Mouse (Mus musculus) hindbrain, embryonic 14.5 days (tissue): Measurements from ENCODE around the gene Fam217b. TPM values are rescaled to one million over a fixed set of nuclear protein-coding genes. Genes with fewer than 3 reads are reported as not detected.
A peak's percentile ranks its signal among the peaks of the same experiment; 100 is the strongest.

Source experiments
- ATAC-seq: fragments of 200-750 bp; cut with Nextera tagmentation; 2 replicates; pipeline ENCODE4 v1.8.0; 2017; ENCODE audit warnings: moderate number of reproducible peaks, mild to moderate bottlenecking, moderate TSS enrichment, moderate library complexity; ENCODE audit not compliant: low FRiP score
- DNase-seq: peaks from one replicate; pipeline ENCODE4 v3.0.0-alpha.2; 2015; ENCODE audit warnings: low spot score
- H3K27ac ChIP-seq: fragments of 300-500 bp; sonication (generic); 2 replicates; pipeline ENCODE4 v1.5.1; 2014; ENCODE audit warnings: mild to moderate bottlenecking, moderate library complexity
- H3K27me3 ChIP-seq: fragments of 300-500 bp; sonication (generic); 2 replicates; pipeline ENCODE4 v1.6.1; 2014; ENCODE audit warnings: mild to moderate bottlenecking, low read length, mixed read lengths; ENCODE audit not compliant: control insufficient read depth, insufficient read depth
- H3K36me3 ChIP-seq: fragments of 300-500 bp; sonication (generic); replicated peaks from 2 replicates; pipeline ENCODE4 v1.6.1; 2014; ENCODE audit not compliant: control insufficient read depth, insufficient read depth
- H3K4me1 ChIP-seq: fragments of 300-500 bp; sonication (generic); replicated peaks from 2 replicates; pipeline ENCODE4 v1.6.1; 2014; ENCODE audit warnings: antibody characterized with exemption, low read length, mixed read lengths; ENCODE audit not compliant: control insufficient read depth, insufficient read depth
- H3K4me2 ChIP-seq: fragments of 300-500 bp; sonication (generic); replicated peaks from 2 replicates; pipeline ENCODE4 v1.6.1; 2014; ENCODE audit warnings: mild to moderate bottlenecking, moderate library complexity
- H3K4me3 ChIP-seq: fragments of 300-500 bp; sonication (generic); replicated peaks from 2 replicates; pipeline ENCODE4 v1.5.1; 2014; ENCODE audit warnings: mild to moderate bottlenecking, low read length
- H3K9ac ChIP-seq: fragments of 300-500 bp; sonication (generic); 2 replicates; pipeline ENCODE4 v1.6.1; 2014
- H3K9me3 ChIP-seq: fragments of 300-500 bp; sonication (generic); 2 replicates; pipeline ENCODE4 v1.6.1; 2016; ENCODE audit warnings: low read length; ENCODE audit not compliant: control insufficient read depth
- WGBS: fragments of 180-500 bp; shearing (Covaris S2); extraction: QIAGEN DNeasy Blood & Tissue Kit; methylation state at CpG from one replicate; pipeline ENCODE4 v1.1.7; 2014; 5-methylcytosine and 5-hydroxymethylcytosine counted together
- polyA plus RNA-seq: library from polyadenylated mRNA; unstranded; fragments of >200 nt; fragmentation: Nextera tagmentation; extraction: Ambion mirVana; gene quantifications from 2 replicates; pipeline ENCODE4 v1.2.1, GENCODE M21; 2014

The Fam217b gene
- polyA plus RNA-seq, 1 experiment from 2014 or later: 15.1 TPM

- Histone ChIP-seq H3K9ac (no peak overlapping the region), H3K9me3 (no peaks in the 10 kb centered on the region), H3K4me3 (no peak overlapping the region), H3K36me3 (no peaks in the 10 kb centered on the region), H3K27ac (no peak overlapping the region), H3K4me1 (no peaks in the 10 kb centered on the region), H3K27me3 (no peaks in the 10 kb centered on the region), H3K4me2 (no peak overlapping the region)
- no peak for ATAC-seq
- WGBS: 80% methylated on average over 6 of the region's 6 CpGs
- DNase-seq: no peak
Measured at GRCm38 (mm10) chr2:178429426-178429825, 15.1 kb downstream of the Fam217b start.

GRCm38 (mm10) chr2:178430231-178430630, 15.9 kb downstream of the Fam217b start, which contains the start of gene Cdh26:
Gene Cdh26 (plus strand): TSS chr2:178430531.
- 88% methylated on average over 4 of the region's 4 CpGs for WGBS
- no peaks in the 10 kb centered on the region for H3K36me3 ChIP-seq
- no peak within 1 kb of the TSS for H3K4me3 ChIP-seq
- H3K9ac ChIP-seq: no peak within 1 kb of the TSS
- DNase-seq (no peak), ATAC-seq (no peak)
- no peak within 1 kb of the TSS for H3K4me2 ChIP-seq
- no peaks in the 10 kb centered on the region for H3K27me3 ChIP-seq
- no peaks in the 10 kb centered on the region for H3K9me3 ChIP-seq
- no peaks in the 10 kb centered on the region for H3K4me1 ChIP-seq
- no peak within 1 kb of the TSS for H3K27ac ChIP-seq

GRCm38 (mm10) chr2:178433495-178433894, 19.2 kb downstream of the Fam217b start:
- WGBS: 76% methylated on average over 2 of the region's 2 CpGs
- Histone ChIP-seq H3K9ac (no peak overlapping the region), H3K9me3 (no peaks in the 10 kb centered on the region), H3K4me1 (no peaks in the 10 kb centered on the region), H3K27ac (no peak overlapping the region), H3K36me3 (no peaks in the 10 kb centered on the region), H3K27me3 (no peaks in the 10 kb centered on the region), H3K4me3 (no peak overlapping the region), H3K4me2 (no peak overlapping the region)
- DNase-seq (no peak), ATAC-seq (no peak)

- no peaks in the 10 kb centered on the region for H3K4me1 ChIP-seq
- no peak overlapping the region for H3K9ac ChIP-seq
- H3K9me3 ChIP-seq: no peaks in the 10 kb centered on the region
- H3K4me3 ChIP-seq: no peak overlapping the region
- DNase-seq (no peak), ATAC-seq (no peak)
- WGBS: 92% methylated on average over 2 of the region's 2 CpGs
- no peaks in the 10 kb centered on the region for H3K36me3 ChIP-seq
- H3K27me3 ChIP-seq: no peaks in the 10 kb centered on the region
- H3K27ac ChIP-seq: no peak overlapping the region
- H3K4me2 ChIP-seq: no peak overlapping the region
Measured at GRCm38 (mm10) chr2:178433903-178434302, 19.6 kb downstream of the Fam217b start.

- DNase-seq (no peak), ATAC-seq (no peak)
- Histone ChIP-seq H3K4me2 (no peak overlapping the region), H3K4me3 (no peak overlapping the region), H3K4me1 (no peaks in the 10 kb centered on the region), H3K36me3 (no peaks in the 10 kb centered on the region), H3K27ac (no peak overlapping the region), H3K27me3 (no peaks in the 10 kb centered on the region), H3K9ac (no peak overlapping the region), H3K9me3 (no peaks in the 10 kb centered on the region)
- WGBS: 60% methylated on average over 9 of the region's 9 CpGs
Measured at GRCm38 (mm10) chr2:178437311-178437710, 23.0 kb downstream of the Fam217b start.

- H3K27ac ChIP-seq: no peak overlapping the region
- WGBS: 87% methylated on average over 4 of the region's 4 CpGs
- DNase-seq: no peak
Measured at GRCm38 (mm10) chr2:178449386-178449785, 35.1 kb downstream of the Fam217b start.

GRCm38 (mm10) chr2:178450236-178450635, 35.9 kb downstream of the Fam217b start:
- Histone ChIP-seq H3K4me1 (0 out of 2 replicates have a peak, but pooled peaks cover 3% of the 10 kb centered on the region), H3K36me3 (no peaks in the 10 kb centered on the region), H3K27me3 (no peaks in the 10 kb centered on the region), H3K4me2 (no peak overlapping the region), H3K27ac (no peak overlapping the region), H3K9ac (no peak overlapping the region), H3K4me3 (no peak overlapping the region), H3K9me3 (no peaks in the 10 kb centered on the region)
- no peak for ATAC-seq
- 11% methylated on average over 2 of the region's 2 CpGs for WGBS
- DNase-seq: no peak

More at GRCm38 (mm10) chr2:178449386-178449785, 35.1 kb downstream of the Fam217b start:
- Histone ChIP-seq H3K4me2 (no peak overlapping the region), H3K4me1 (no peaks in the 10 kb centered on the region), H3K27me3 (no peaks in the 10 kb centered on the region), H3K4me3 (no peak overlapping the region), H3K36me3 (no peaks in the 10 kb centered on the region), H3K9ac (no peak overlapping the region), H3K9me3 (no peaks in the 10 kb centered on the region)
- no peak for ATAC-seq

GRCm38 (mm10) chr2:178450961-178451360, 36.6 kb downstream of the Fam217b start:
- Histone ChIP-seq H3K4me3 (no peak overlapping the region), H3K27ac (no peak overlapping the region), H3K4me2 (no peak overlapping the region), H3K9ac (no peak overlapping the region), H3K4me1 (0 out of 2 replicates have a peak, but pooled peaks cover 4% of the 10 kb centered on the region), H3K27me3 (no peaks in the 10 kb centered on the region), H3K9me3 (no peaks in the 10 kb centered on the region), H3K36me3 (no peaks in the 10 kb centered on the region)
- ATAC-seq (no peak), DNase-seq (no peak)
- WGBS: 69% methylated on average over 10 of the region's 10 CpGs

GRCm38 (mm10) chr2:178454664-178455516, 40.6 kb downstream of the Fam217b start:
- WGBS: 27% methylated on average over 17 of the region's 17 CpGs
- H3K4me2 ChIP-seq: peak overlapping the region; percentile 18
- no peaks in the 10 kb centered on the region for H3K27me3 ChIP-seq
- H3K4me1 ChIP-seq: 0 out of 2 replicates have a peak, but pooled peaks cover 4% of the 10 kb centered on the region
- H3K4me3 ChIP-seq: no peak overlapping the region
- peak overlapping the region; percentile 55 for H3K27ac ChIP-seq
- ATAC-seq: peak; percentile 72
- DNase-seq: peak; percentile 57
- H3K9ac ChIP-seq: no peak overlapping the region
- H3K36me3 ChIP-seq: no peaks in the 10 kb centered on the region
- no peaks in the 10 kb centered on the region for H3K9me3 ChIP-seq
